Mouse (Mus musculus): Measurements from ENCODE around the gene Dnah8. TPM values are rescaled to one million over a fixed set of nuclear protein-coding genes. Genes with fewer than 3 reads are reported as not detected.
A peak's percentile ranks its signal among the peaks of the same experiment; 100 is the strongest.

Gene Dnah8
- polyA plus RNA-seq, 1 experiment from 2014 or later: 1.5 TPM

GRCm38 (mm10) chr17:30675021-30675740 is 51.0 kb downstream of the Dnah8 start:
- H3K4me2 ChIP-seq (ENCODE audit: low read depth, low read length): no peak overlapping the region
- H3K9me3 ChIP-seq (replicated peaks; ENCODE audit: control insufficient read depth, low read length): no peaks in the 10 kb centered on the region
- no peak overlapping the region for H3K9ac ChIP-seq (replicated peaks; ENCODE audit: low read length)
- H3K27ac ChIP-seq (replicated peaks; ENCODE audit: low read depth, low read length): no peak overlapping the region
- ATAC-seq (replicated peaks; ENCODE audit: insufficient number of reproducible peaks, low FRiP score, low TSS enrichment, low read depth) (no peak), DNase-seq (ENCODE audit: low spot score) (no peak)
- H3K36me3 ChIP-seq (replicated peaks; ENCODE audit: control insufficient read depth, insufficient read depth, low read depth, low read length): no peaks in the 10 kb centered on the region
- 87% methylated on average over 9 of the region's 9 CpGs for WGBS
- H3K4me3 ChIP-seq (ENCODE audit: low read depth, low read length): no peak overlapping the region
- no peaks in the 10 kb centered on the region for H3K4me1 ChIP-seq (ENCODE audit: control insufficient read depth, insufficient read depth, low read length)
- H3K27me3 ChIP-seq (ENCODE audit: control insufficient read depth, insufficient read depth, low read length): no peaks in the 10 kb centered on the region

DNA sequence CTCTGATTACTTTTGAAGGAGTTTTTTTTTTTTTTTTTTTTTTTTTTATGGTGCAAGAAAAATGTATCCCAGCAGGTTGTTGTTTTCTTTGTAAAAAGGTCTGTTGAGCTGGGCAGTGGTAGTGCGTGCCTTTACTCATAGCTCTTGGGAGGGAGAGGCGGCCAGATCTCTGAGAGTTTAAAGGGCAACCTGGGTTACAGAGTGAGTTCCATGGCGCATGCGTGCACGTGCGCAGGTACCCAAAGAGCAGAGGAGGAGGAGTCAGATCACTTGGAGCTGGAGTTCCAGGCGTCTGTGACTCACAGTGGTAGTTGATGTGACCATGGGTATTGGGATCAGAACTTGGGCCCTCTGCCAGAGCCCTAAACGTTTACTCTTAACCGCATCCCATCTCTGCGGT is 54.4 kb downstream of the Dnah8 start:
- ATAC-seq (replicated peaks; ENCODE audit: insufficient number of reproducible peaks, low FRiP score, low TSS enrichment, low read depth): no peak
- H3K4me3 ChIP-seq (ENCODE audit: low read depth, low read length): no peak overlapping the region
- H3K4me2 ChIP-seq (ENCODE audit: low read depth, low read length): no peak overlapping the region
- 92% methylated on average over 10 of the region's 10 CpGs for whole genome bisulfite sequencing
- H3K27me3 ChIP-seq (ENCODE audit: control insufficient read depth, insufficient read depth, low read length): no peaks in the 10 kb centered on the region
- DNase-seq (ENCODE audit: low spot score): no peak
- H3K4me1 ChIP-seq (ENCODE audit: control insufficient read depth, insufficient read depth, low read length): no peaks in the 10 kb centered on the region
- H3K9me3 ChIP-seq (replicated peaks; ENCODE audit: control insufficient read depth, low read length): no peaks in the 10 kb centered on the region
- H3K36me3 ChIP-seq (replicated peaks; ENCODE audit: control insufficient read depth, insufficient read depth, low read depth, low read length): no peaks in the 10 kb centered on the region
- H3K27ac ChIP-seq (replicated peaks; ENCODE audit: low read depth, low read length): no peak overlapping the region
- no peak overlapping the region for H3K9ac ChIP-seq (replicated peaks; ENCODE audit: low read length)

GRCm38 (mm10) chr17:30679612-30680011 is 55.5 kb downstream of the Dnah8 start:
- no peaks in the 10 kb centered on the region for H3K36me3 ChIP-seq (replicated peaks; ENCODE audit: control insufficient read depth, insufficient read depth, low read depth, low read length)
- ATAC-seq (replicated peaks; ENCODE audit: insufficient number of reproducible peaks, low FRiP score, low TSS enrichment, low read depth): no peak
- 92% methylated on average over 4 of the region's 4 CpGs for WGBS
- H3K4me1 ChIP-seq (ENCODE audit: control insufficient read depth, insufficient read depth, low read length): no peaks in the 10 kb centered on the region
- no peak for DNase-seq (ENCODE audit: low spot score)
- H3K27ac ChIP-seq (replicated peaks; ENCODE audit: low read depth, low read length): no peak overlapping the region
- no peak overlapping the region for H3K9ac ChIP-seq (replicated peaks; ENCODE audit: low read length)
- no peak overlapping the region for H3K4me2 ChIP-seq (ENCODE audit: low read depth, low read length)
- H3K9me3 ChIP-seq (replicated peaks; ENCODE audit: control insufficient read depth, low read length): no peaks in the 10 kb centered on the region
- H3K4me3 ChIP-seq (ENCODE audit: low read depth, low read length): no peak overlapping the region
- no peaks in the 10 kb centered on the region for H3K27me3 ChIP-seq (ENCODE audit: control insufficient read depth, insufficient read depth, low read length)

DNA sequence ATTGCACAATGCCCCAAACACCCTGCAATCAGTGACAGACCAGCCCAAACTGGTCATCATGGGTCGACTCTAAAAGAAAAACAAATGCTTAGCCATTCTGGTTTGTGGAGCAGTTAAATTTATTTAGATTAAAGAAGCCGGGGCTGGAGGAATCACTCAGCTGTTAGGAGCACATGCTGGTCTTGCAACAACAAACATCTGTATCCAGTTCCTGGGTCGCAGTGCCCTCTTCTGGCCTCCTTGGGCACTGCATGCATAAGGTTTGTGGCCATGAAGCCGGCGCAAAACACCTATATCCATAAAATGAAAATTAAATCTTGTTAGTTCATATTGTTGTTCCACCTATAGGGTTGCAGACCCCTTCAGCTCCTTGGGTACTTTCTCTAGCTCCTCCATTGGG is 57.5 kb downstream of the Dnah8 start:
- no peak overlapping the region for H3K4me3 ChIP-seq (ENCODE audit: low read depth, low read length)
- H3K36me3 ChIP-seq (replicated peaks; ENCODE audit: control insufficient read depth, insufficient read depth, low read depth, low read length): no peaks in the 10 kb centered on the region
- 23% methylated on average over 5 of the region's 5 CpGs for WGBS
- ATAC-seq (replicated peaks; ENCODE audit: insufficient number of reproducible peaks, low FRiP score, low TSS enrichment, low read depth) (no peak), DNase-seq (ENCODE audit: low spot score) (peak; percentile 64)
- no peak overlapping the region for H3K27ac ChIP-seq (replicated peaks; ENCODE audit: low read depth, low read length)
- H3K9ac ChIP-seq (replicated peaks; ENCODE audit: low read length): no peak overlapping the region
- no peaks in the 10 kb centered on the region for H3K9me3 ChIP-seq (replicated peaks; ENCODE audit: control insufficient read depth, low read length)
- no peaks in the 10 kb centered on the region for H3K27me3 ChIP-seq (ENCODE audit: control insufficient read depth, insufficient read depth, low read length)
- H3K4me2 ChIP-seq (ENCODE audit: low read depth, low read length): no peak overlapping the region
- H3K4me1 ChIP-seq (ENCODE audit: control insufficient read depth, insufficient read depth, low read length): no peaks in the 10 kb centered on the region

GRCm38 (mm10) chr17:30690181-30690580 is 66.0 kb downstream of the Dnah8 start:
- Histone ChIP-seq H3K27me3 (ENCODE audit: control insufficient read depth, insufficient read depth, low read length) (no peaks in the 10 kb centered on the region), H3K9me3 (replicated peaks; ENCODE audit: control insufficient read depth, low read length) (no peaks in the 10 kb centered on the region), H3K27ac (replicated peaks; ENCODE audit: low read depth, low read length) (no peak overlapping the region), H3K4me1 (ENCODE audit: control insufficient read depth, insufficient read depth, low read length) (no peaks in the 10 kb centered on the region), H3K4me3 (ENCODE audit: low read depth, low read length) (no peak overlapping the region), H3K36me3 (replicated peaks; ENCODE audit: control insufficient read depth, insufficient read depth, low read depth, low read length) (no peaks in the 10 kb centered on the region), H3K4me2 (ENCODE audit: low read depth, low read length) (no peak overlapping the region), H3K9ac (replicated peaks; ENCODE audit: low read length) (no peak overlapping the region)
- 91% methylated on average over 8 of the region's 8 CpGs for WGBS
- no peak for ATAC-seq (replicated peaks; ENCODE audit: insufficient number of reproducible peaks, low FRiP score, low TSS enrichment, low read depth)
- DNase-seq (ENCODE audit: low spot score): no peak

DNA sequence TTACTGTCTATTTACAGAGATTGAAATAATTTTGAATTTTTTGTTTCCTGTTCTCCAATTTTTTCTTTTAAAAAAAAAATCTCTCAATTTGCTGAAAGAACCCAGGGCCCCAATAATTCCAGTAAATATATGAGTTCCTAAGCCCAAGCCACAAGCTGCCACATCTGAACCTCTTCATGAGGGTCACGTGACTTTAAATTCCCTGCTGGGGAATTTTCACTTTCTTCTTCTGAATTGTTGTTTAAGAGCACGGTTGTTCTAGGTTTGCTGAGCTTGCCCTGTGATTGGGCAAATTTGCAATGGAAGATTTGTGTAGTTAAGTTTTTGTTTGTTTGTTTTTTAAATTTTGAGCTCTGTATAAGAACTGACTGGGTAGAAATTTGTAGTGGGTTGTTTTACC is 67.3 kb downstream of the Dnah8 start:
- Histone ChIP-seq H3K4me3 (ENCODE audit: low read depth, low read length) (no peak overlapping the region), H3K36me3 (replicated peaks; ENCODE audit: control insufficient read depth, insufficient read depth, low read depth, low read length) (no peaks in the 10 kb centered on the region), H3K9ac (replicated peaks; ENCODE audit: low read length) (no peak overlapping the region), H3K9me3 (replicated peaks; ENCODE audit: control insufficient read depth, low read length) (no peaks in the 10 kb centered on the region), H3K4me2 (ENCODE audit: low read depth, low read length) (no peak overlapping the region), H3K27ac (replicated peaks; ENCODE audit: low read depth, low read length) (no peak overlapping the region), H3K27me3 (ENCODE audit: control insufficient read depth, insufficient read depth, low read length) (no peaks in the 10 kb centered on the region), H3K4me1 (ENCODE audit: control insufficient read depth, insufficient read depth, low read length) (no peaks in the 10 kb centered on the region)
- WGBS: 42% methylated on average over 2 of the region's 2 CpGs
- DNase-seq (ENCODE audit: low spot score) (no peak), ATAC-seq (replicated peaks; ENCODE audit: insufficient number of reproducible peaks, low FRiP score, low TSS enrichment, low read depth) (no peak)

DNA sequence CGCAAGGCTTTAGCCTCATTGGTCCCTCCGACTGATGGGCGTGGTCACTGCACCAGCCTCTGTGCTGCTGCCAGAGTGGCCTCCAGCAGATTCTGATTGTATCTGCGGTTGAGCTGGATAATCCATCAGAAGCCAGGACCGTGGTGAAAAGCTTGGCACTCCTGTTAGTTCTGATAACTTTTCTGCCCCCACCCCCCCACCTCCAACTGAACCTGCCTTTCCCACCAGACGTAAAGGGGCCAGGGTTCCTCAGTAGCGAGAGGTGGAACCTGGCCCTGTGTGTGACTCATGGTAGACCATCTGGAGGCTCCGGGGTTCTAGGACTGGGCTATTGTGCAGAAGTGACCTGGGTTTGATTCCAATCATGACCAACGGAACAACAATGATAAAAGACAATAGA is 70.1 kb downstream of the Dnah8 start:
- 84% methylated on average over 9 of the region's 9 CpGs for WGBS

DNA sequence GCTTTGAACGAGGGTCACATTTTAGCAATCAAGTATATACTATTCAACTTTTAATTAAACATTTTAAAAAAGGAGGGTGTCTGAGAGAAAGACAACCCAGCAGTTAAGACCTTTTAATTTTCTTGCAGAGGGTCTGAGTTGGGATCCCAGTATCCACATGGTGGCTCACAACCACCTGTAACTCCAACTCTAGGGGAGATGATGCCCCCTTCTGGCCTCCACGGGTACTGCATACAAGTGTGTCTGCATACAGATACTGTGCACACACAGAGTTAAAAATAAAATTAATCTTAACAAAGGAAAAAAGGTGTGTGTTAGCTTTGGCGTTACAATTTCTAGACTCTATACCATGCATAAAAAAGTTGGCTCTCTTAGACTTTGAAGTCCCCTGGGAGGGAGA is 90.6 kb downstream of the Dnah8 start:
- H3K9me3 ChIP-seq (replicated peaks; ENCODE audit: control insufficient read depth, low read length): no peaks in the 10 kb centered on the region
- no peaks in the 10 kb centered on the region for H3K36me3 ChIP-seq (replicated peaks; ENCODE audit: control insufficient read depth, insufficient read depth, low read depth, low read length)
- no peak overlapping the region for H3K4me3 ChIP-seq (ENCODE audit: low read depth, low read length)
- DNase-seq (ENCODE audit: low spot score) (no peak), ATAC-seq (replicated peaks; ENCODE audit: insufficient number of reproducible peaks, low FRiP score, low TSS enrichment, low read depth) (no peak)
- H3K4me1 ChIP-seq (ENCODE audit: control insufficient read depth, insufficient read depth, low read length): no peaks in the 10 kb centered on the region
- WGBS: 72% methylated on average over 3 of the region's 3 CpGs
- H3K4me2 ChIP-seq (ENCODE audit: low read depth, low read length): no peak overlapping the region
- no peak overlapping the region for H3K9ac ChIP-seq (replicated peaks; ENCODE audit: low read length)
- H3K27ac ChIP-seq (replicated peaks; ENCODE audit: low read depth, low read length): no peak overlapping the region
- H3K27me3 ChIP-seq (ENCODE audit: control insufficient read depth, insufficient read depth, low read length): no peaks in the 10 kb centered on the region

More for the DNA sequence above, 70.1 kb downstream of the Dnah8 start:
- H3K9me3 ChIP-seq (replicated peaks; ENCODE audit: control insufficient read depth, low read length): no peaks in the 10 kb centered on the region
- ATAC-seq (replicated peaks; ENCODE audit: insufficient number of reproducible peaks, low FRiP score, low TSS enrichment, low read depth) (no peak), DNase-seq (ENCODE audit: low spot score) (no peak)
- no peak overlapping the region for H3K4me2 ChIP-seq (ENCODE audit: low read depth, low read length)
- no peaks in the 10 kb centered on the region for H3K27me3 ChIP-seq (ENCODE audit: control insufficient read depth, insufficient read depth, low read length)
- no peak overlapping the region for H3K27ac ChIP-seq (replicated peaks; ENCODE audit: low read depth, low read length)
- no peak overlapping the region for H3K4me3 ChIP-seq (ENCODE audit: low read depth, low read length)
- H3K36me3 ChIP-seq (replicated peaks; ENCODE audit: control insufficient read depth, insufficient read depth, low read depth, low read length): no peaks in the 10 kb centered on the region
- no peaks in the 10 kb centered on the region for H3K4me1 ChIP-seq (ENCODE audit: control insufficient read depth, insufficient read depth, low read length)
- no peak overlapping the region for H3K9ac ChIP-seq (replicated peaks; ENCODE audit: low read length)
